ENCODE assay signal across 1 mouse cellular context in genomic region chr15:99416348-99416882, GRCm38 (mm10).
TF ChIP-seq lines count a peak whose summit lies in the region.

No protein-coding gene starts in this region.

TF ChIP-seq in C2C12, 6 proteins besides CTCF, POLR2A, EP300 and RAD21:
- TF ChIP-seq MAX (IDR thresholded peaks at IDR 0.05) = peak; percentile 46
- TF ChIP-seq MYOD1 (IDR thresholded peaks at IDR 0.05; ENCODE audit: control insufficient read depth, insufficient read length, low read depth) = no peak
- TF ChIP-seq MYOG (IDR thresholded peaks at IDR 0.05; ENCODE audit: control insufficient read depth, extremely low read depth, insufficient read length) = no peak
- no peak for TF ChIP-seq CEBPB (IDR thresholded peaks at IDR 0.05; ENCODE audit: low read depth)
- no peak for TF ChIP-seq USF1 (IDR thresholded peaks at IDR 0.05; ENCODE audit: low read depth)
- TF ChIP-seq FOSL1 (IDR thresholded peaks at IDR 0.05; ENCODE audit: insufficient read depth, low read length, poor library complexity, severe bottlenecking) = no peak
